Mouse (Mus musculus) layer of hippocampus, adult 8-10 months (tissue): Measurements from ENCODE around the gene Gimap5. TPM values are rescaled to one million over a fixed set of nuclear protein-coding genes. Genes with fewer than 3 reads are reported as not detected.

Experiments
- total RNA-seq, 4 experiments: library from RNA; stranded (reverse); gene quantifications; 2 replicates each; pipeline ENCODE4 v1.2.4; 2022

Gimap5 gene
- total RNA-seq, 4 experiments from 2014 or later = 0.47 to 1.7 (median 0.74) TPM

Other genes with a start within 250 kb of the Gimap5 start
- gene Atp6v0e2, start 208.6 kb upstream of the Gimap5 start, total RNA-seq = 100 to 1,000 TPM; 402 to 444 (median 420) TPM
- gene Lrrc61, start 191.4 kb upstream of the Gimap5 start, total RNA-seq = 10 to 100 TPM; 33.0 to 38.0 (median 35.2) TPM
- gene Rarres2, start 173.4 kb upstream of the Gimap5 start, total RNA-seq = 10 to 100 TPM; 16.6 to 32.1 (median 21.9) TPM
- not detected for gene Gm45021, start 156.6 kb upstream of the Gimap5 start, total RNA-seq
- gene Repin1, start 152.3 kb upstream of the Gimap5 start, total RNA-seq = 10 to 100 TPM; 46.3 to 57.9 (median 53.6) TPM
- 10 to 100 TPM in 1 of 4 experiments, 1 to 10 TPM in 1, not detected in 2; 1.2 to 10.6 TPM for gene Gm44965, start 152.3 kb upstream of the Gimap5 start, total RNA-seq
- gene Zfp775, start 144.1 kb upstream of the Gimap5 start, total RNA-seq = 10 to 100 TPM in 1 of 4 experiments, 1 to 10 TPM in 3; 7.7 to 10.6 (median 9.1) TPM
- gene AI854703, start 119.4 kb upstream of the Gimap5 start, total RNA-seq = 10 to 100 TPM; 11.8 to 14.8 (median 13.2) TPM
- gene Gimap8, start 99.0 kb upstream of the Gimap5 start, total RNA-seq = 1 to 10 TPM in 1 of 4 experiments, under 1 TPM in 3; 0.56 to 1.1 (median 0.89) TPM
- under 1 TPM; 0.35 to 0.54 (median 0.41) TPM for gene Gimap9, start 70.1 kb upstream of the Gimap5 start, total RNA-seq
- under 1 TPM in 2 of 4 experiments, not detected in 2; 0.31 to 0.48 TPM for gene Gimap4, start 61.6 kb upstream of the Gimap5 start, total RNA-seq
- gene Gimap6, start 38.0 kb upstream of the Gimap5 start, total RNA-seq = 1 to 10 TPM; 3.7 to 4.5 (median 4.2) TPM
- 1 to 10 TPM in 2 of 4 experiments, not detected in 2; 1.5 to 3.0 TPM for gene Gm28053, start 27.6 kb upstream of the Gimap5 start, total RNA-seq
- gene Gimap7, start 27.6 kb upstream of the Gimap5 start, total RNA-seq = not detected
- 1 to 10 TPM in 3 of 4 experiments, under 1 TPM in 1; 0.85 to 2.5 (median 1.6) TPM for gene Gimap1, start 7.1 kb upstream of the Gimap5 start, total RNA-seq
- not detected for gene Gimap3, start 24.7 kb downstream of the Gimap5 start, total RNA-seq
- gene Tmem176a, start 94.7 kb downstream of the Gimap5 start, total RNA-seq = 100 to 1,000 TPM in 1 of 4 experiments, 10 to 100 TPM in 3; 24.6 to 105 (median 49.3) TPM
- 100 to 1,000 TPM in 2 of 4 experiments, 10 to 100 TPM in 2; 55.0 to 137 (median 83.8) TPM for gene Tmem176b, start 95.3 kb downstream of the Gimap5 start, total RNA-seq
- not detected for gene Aoc1, start 126.7 kb downstream of the Gimap5 start, total RNA-seq
- not detected for gene 1600015I10Rik, start 183.7 kb downstream of the Gimap5 start, total RNA-seq
- not detected for gene Doxl2, start 228.8 kb downstream of the Gimap5 start, total RNA-seq
- not detected for gene Svs1, start 240.7 kb downstream of the Gimap5 start, total RNA-seq